ENCODE assay signal across 27 mouse cellular contexts in the genomic region with DNA sequence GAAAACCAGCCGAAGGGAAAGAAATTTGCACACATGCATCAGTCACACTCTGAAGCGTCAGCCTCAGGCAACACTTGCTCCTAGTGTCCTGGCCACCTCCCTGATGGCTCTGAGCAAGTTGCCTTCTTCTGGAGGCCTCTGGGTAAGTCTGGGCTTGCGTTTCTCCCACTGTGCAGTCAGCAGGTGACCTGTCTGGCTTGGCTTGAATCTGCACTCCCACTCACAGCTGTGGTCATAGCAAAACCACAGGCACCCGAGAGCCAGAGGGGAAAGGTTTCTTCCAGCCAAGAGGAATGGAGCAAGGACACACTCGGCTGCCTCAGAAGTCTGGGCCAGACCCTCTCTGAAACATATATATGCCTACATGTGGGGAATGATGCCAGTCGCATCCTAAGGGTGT. TPM values are rescaled to one million over a fixed set of nuclear protein-coding genes. Genes with fewer than 3 reads are reported as not detected.
DNase-seq lines count a peak whose midpoint lies in the region; ATAC-seq and TF ChIP-seq lines count a peak whose summit lies in the region.
"Had no signal": no experiment of that assay in that cellular context is flagged by ENCODE, and none has a peak within 500 bp of the region (broad histone marks: within the 10 kb centered on the region; RNA-seq: fewer than 3 reads in every experiment).

No protein-coding gene starts in this region.

- H3K9me3 ChIP-seq in stomach, postnatal 0 days (ENCODE audit: control insufficient read depth, low read length) = no peaks in the 10 kb centered on the region
- H3K9me3 ChIP-seq: embryonic facial prominence, embryonic 13.5 days; embryonic facial prominence, embryonic 15.5 days; forebrain, embryonic 13.5 days; forebrain, embryonic 15.5 days; G1E had no signal

- peak; percentile 10 for DNase-seq in gastrocnemius, postnatal 14 days
- DNase-seq in gastrocnemius, postnatal 36 days = no peak
- peak; percentile 28 for DNase-seq in 3134 (ENCODE audit: extremely low read depth, insufficient read length, low spot score)
- DNase-seq in Muller cell, postnatal 12 days (ENCODE audit: inconsistent ontology term) = peak; percentile 69
- peak; percentile 36 for DNase-seq in fibroblast of lung, adult 2 months (ENCODE audit: low read depth)
- DNase-seq in stomach, postnatal 0 days (ENCODE audit: low spot score) = no peak
- DNase-seq in cerebellum, adult 9-11 months = no peak
- DNase-seq in cerebellum, adult 9-10 months = no peak
- DNase-seq: adrenal gland, postnatal 10 days; adrenal gland, postnatal 25 days; B cell, adult 2 months; cerebellum, adult 11 months; cerebellum, adult 18-20 months; cerebellum, adult 8-10 months; cerebellum, postnatal 14 days; cerebellum, postnatal 36 days; embryo, embryonic 11 days; forebrain, postnatal 0 days had no signal

- no peak for TF ChIP-seq CTCF in stomach, postnatal 0 days (IDR thresholded peaks at IDR 0.05; ENCODE audit: low read depth)

- no peaks in the 10 kb centered on the region for H3K4me1 ChIP-seq in stomach, postnatal 0 days (replicated peaks; ENCODE audit: control insufficient read depth, insufficient read depth)
- H3K4me1 ChIP-seq: embryonic facial prominence, embryonic 13.5 days; embryonic facial prominence, embryonic 15.5 days; forebrain, embryonic 13.5 days; forebrain, embryonic 15.5 days had no signal

- H3K27ac ChIP-seq in stomach, postnatal 0 days (replicated peaks) = no peak overlapping the region
- H3K27ac ChIP-seq: embryonic facial prominence, embryonic 13.5 days; embryonic facial prominence, embryonic 15.5 days; forebrain, embryonic 13.5 days; forebrain, embryonic 15.5 days had no signal

- no peak for TF ChIP-seq EP300 in stomach, postnatal 0 days (optimal IDR thresholded peaks at IDR 0.05)

- no peak overlapping the region for H3K9ac ChIP-seq in stomach, postnatal 0 days (ENCODE audit: low read length)
- H3K9ac ChIP-seq: embryonic facial prominence, embryonic 13.5 days; embryonic facial prominence, embryonic 15.5 days; forebrain, embryonic 13.5 days; forebrain, embryonic 15.5 days; forebrain, postnatal 0 days had no signal

- H3K27me3 ChIP-seq in stomach, postnatal 0 days (ENCODE audit: control insufficient read depth, insufficient read depth, low read length) = no peaks in the 10 kb centered on the region
- H3K27me3 ChIP-seq: CH12.LX; embryonic facial prominence, embryonic 13.5 days; embryonic facial prominence, embryonic 15.5 days had no signal

- no peak overlapping the region for H3K4me2 ChIP-seq in stomach, postnatal 0 days (replicated peaks; ENCODE audit: low read depth)
- H3K4me2 ChIP-seq: embryonic facial prominence, embryonic 13.5 days; embryonic facial prominence, embryonic 15.5 days; forebrain, embryonic 13.5 days; forebrain, embryonic 15.5 days had no signal

- H3K4me3 ChIP-seq in stomach, postnatal 0 days (ENCODE audit: low read depth, low read length) = no peak overlapping the region
- H3K4me3 ChIP-seq: embryonic facial prominence, embryonic 13.5 days; embryonic facial prominence, embryonic 15.5 days; erythroblast, embryonic 14.5 days; forebrain, embryonic 13.5 days; forebrain, embryonic 15.5 days had no signal

- 78% methylated on average over 6 of the region's 6 CpGs for WGBS in stomach, postnatal 0 days

- intact Hi-C loops in gastrocnemius, postnatal 14 days (cut with DNase I; ENCODE audit: low total_unique reads) = no loop called here
- intact Hi-C loops in gastrocnemius, postnatal 36 days (cut with DNase I) = no loop called here

- no peak for ATAC-seq in stomach, postnatal 0 days (ENCODE audit: low FRiP score, low TSS enrichment)
- ATAC-seq: activated CD4-positive, CD25-positive, alpha-beta regulatory T cell, adult 4 months; CD4-positive, CD25-positive, alpha-beta regulatory T cell, adult 4 months; forebrain, embryonic 13.5 days; forebrain, embryonic 15.5 days; forebrain, postnatal 0 days had no signal

- H3K36me3 ChIP-seq in stomach, postnatal 0 days (ENCODE audit: control insufficient read depth, insufficient read depth, low read length) = no peaks in the 10 kb centered on the region
- H3K36me3 ChIP-seq: embryonic facial prominence, embryonic 13.5 days; embryonic facial prominence, embryonic 15.5 days; forebrain, embryonic 15.5 days; G1E had no signal

RNA-seq across cellular contexts. Expression of gene Gtf3c4, which starts 31.3 kb away (rescaled TPM):
- total RNA-seq in gastrocnemius, postnatal 14 days (2021) = 10 to 100 TPM; 12.9 to 13.7 TPM
- total RNA-seq in gastrocnemius, postnatal 36 days (2021) = 10 to 100 TPM; 12.3 to 14.5 TPM
- polyA plus RNA-seq in stomach, postnatal 0 days (2015; fragmentation: Nextera tagmentation; extraction: Ambion mirVana) = 3.3 and 3.9 TPM in 2 replicates

RNA-seq across cellular contexts. Expression of gene Ddx31, which starts 31.4 kb away (rescaled TPM):
- 1 to 10 TPM; 2.7 to 4.5 TPM for total RNA-seq in gastrocnemius, postnatal 14 days (2021)
- total RNA-seq in gastrocnemius, postnatal 36 days (2021) = 1 to 10 TPM; 4.1 to 4.3 TPM
- 5.1 and 5.8 TPM in 2 replicates for polyA plus RNA-seq in stomach, postnatal 0 days (2015; fragmentation: Nextera tagmentation; extraction: Ambion mirVana)

Comparison
In these comparisons a context has a peak if more than half of its experiments do, and no peak if none do; other contexts are left out.
1. DNase-seq: peak in gastrocnemius, postnatal 14 days (single experiment), 3134 (single experiment), Muller cell, postnatal 12 days (single experiment) and fibroblast of lung, adult 2 months (single experiment); none in gastrocnemius, postnatal 36 days (0 of 2), stomach, postnatal 0 days (single experiment), cerebellum, adult 9-11 months (single experiment) and cerebellum, adult 9-10 months (single experiment).